Mouse (Mus musculus): ENCODE results near the gene Ddr2. TPM values are rescaled to one million over a fixed set of nuclear protein-coding genes. Genes with fewer than 3 reads are reported as not detected.

Ddr2 gene
- total and polyA plus RNA-seq, 2 experiments from 2014 or later = 8.2 to 9.7 TPM

- Histone ChIP-seq H3K4me2 (ENCODE audit: low read depth) (no peak overlapping the region), H3K9ac (no peak overlapping the region), H3K36me3 (ENCODE audit: insufficient read depth) (no peaks in the 10 kb centered on the region), H3K27ac (ENCODE audit: low read depth, low read length) (no peak overlapping the region), H3K27me3 (ENCODE audit: insufficient read depth, low read length) (no peaks in the 10 kb centered on the region), H3K9me3 (ENCODE audit: low read length) (no peaks in the 10 kb centered on the region), H3K4me3 (ENCODE audit: low read depth, low read length) (no peak overlapping the region), H3K4me1 (ENCODE audit: insufficient read depth) (no peaks in the 10 kb centered on the region)
- DNase-seq (no peak), ATAC-seq (no peak)
- no peak for TF ChIP-seq CTCF (IDR thresholded peaks at IDR 0.05; ENCODE audit: low read depth)
- WGBS = 95% methylated on average over 7 of the region's 7 CpGs
These were observed 23.9 kb downstream of the Ddr2 start for GRCm38 (mm10) chr1:170086631-170087030.

GRCm38 (mm10) chr1:170084151-170084796 lies 26.3 kb downstream of the Ddr2 start:
- Histone ChIP-seq H3K27ac (ENCODE audit: low read depth, low read length) (no peak overlapping the region), H3K4me2 (ENCODE audit: low read depth) (no peak overlapping the region), H3K4me1 (ENCODE audit: insufficient read depth) (no peaks in the 10 kb centered on the region), H3K4me3 (ENCODE audit: low read depth, low read length) (no peak overlapping the region), H3K9ac (no peak overlapping the region), H3K36me3 (ENCODE audit: insufficient read depth) (no peaks in the 10 kb centered on the region), H3K27me3 (ENCODE audit: insufficient read depth, low read length) (no peaks in the 10 kb centered on the region), H3K9me3 (ENCODE audit: low read length) (no peaks in the 10 kb centered on the region)
- no peak for TF ChIP-seq CTCF (IDR thresholded peaks at IDR 0.05; ENCODE audit: low read depth)
- ATAC-seq (no peak), DNase-seq (no peak)
- WGBS = 90% methylated on average over 12 of the region's 12 CpGs

- Histone ChIP-seq H3K27me3 (ENCODE audit: insufficient read depth, low read length) (no peaks in the 10 kb centered on the region), H3K27ac (ENCODE audit: low read depth, low read length) (no peak overlapping the region), H3K4me2 (ENCODE audit: low read depth) (no peak overlapping the region), H3K4me1 (ENCODE audit: insufficient read depth) (no peaks in the 10 kb centered on the region), H3K9me3 (ENCODE audit: low read length) (no peaks in the 10 kb centered on the region), H3K9ac (no peak overlapping the region), H3K36me3 (ENCODE audit: insufficient read depth) (no peaks in the 10 kb centered on the region), H3K4me3 (ENCODE audit: low read depth, low read length) (no peak overlapping the region)
- no peak for TF ChIP-seq CTCF (IDR thresholded peaks at IDR 0.05; ENCODE audit: low read depth)
- DNase-seq = no peak
- ATAC-seq = no peak
- WGBS = 59% methylated on average over 1 of the region's 1 CpGs
These were observed 29.7 kb downstream of the Ddr2 start for GRCm38 (mm10) chr1:170080907-170081306.

- Histone ChIP-seq H3K4me3 (ENCODE audit: low read depth, low read length) (no peak overlapping the region), H3K4me2 (ENCODE audit: low read depth) (no peak overlapping the region), H3K4me1 (ENCODE audit: insufficient read depth) (no peaks in the 10 kb centered on the region), H3K9me3 (ENCODE audit: low read length) (no peaks in the 10 kb centered on the region), H3K9ac (no peak overlapping the region), H3K27ac (ENCODE audit: low read depth, low read length) (no peak overlapping the region), H3K27me3 (ENCODE audit: insufficient read depth, low read length) (no peaks in the 10 kb centered on the region), H3K36me3 (ENCODE audit: insufficient read depth) (no peaks in the 10 kb centered on the region)
- 77% methylated on average over 2 of the region's 2 CpGs for WGBS
- ATAC-seq (no peak), DNase-seq (no peak)
- TF ChIP-seq CTCF (IDR thresholded peaks at IDR 0.05; ENCODE audit: low read depth) = no peak
These were observed 31.1 kb downstream of the Ddr2 start for GRCm38 (mm10) chr1:170079465-170079864.

GRCm38 (mm10) chr1:170076339-170076738 lies 34.2 kb downstream of the Ddr2 start:
- no peaks in the 10 kb centered on the region for H3K9me3 ChIP-seq (ENCODE audit: low read length)
- H3K4me1 ChIP-seq (ENCODE audit: insufficient read depth) = no peaks in the 10 kb centered on the region
- no peak for DNase-seq
- ATAC-seq = no peak
- H3K36me3 ChIP-seq (ENCODE audit: insufficient read depth) = no peaks in the 10 kb centered on the region
- H3K4me3 ChIP-seq (ENCODE audit: low read depth, low read length) = no peak overlapping the region
- H3K27me3 ChIP-seq (ENCODE audit: insufficient read depth, low read length) = no peaks in the 10 kb centered on the region
- 88% methylated on average over 5 of the region's 5 CpGs for WGBS
- no peak for TF ChIP-seq CTCF (IDR thresholded peaks at IDR 0.05; ENCODE audit: low read depth)
- H3K4me2 ChIP-seq (ENCODE audit: low read depth) = no peak overlapping the region
- no peak overlapping the region for H3K9ac ChIP-seq
- no peak overlapping the region for H3K27ac ChIP-seq (ENCODE audit: low read depth, low read length)

- H3K4me3 ChIP-seq (ENCODE audit: low read depth, low read length) = no peak overlapping the region
- H3K27me3 ChIP-seq (ENCODE audit: insufficient read depth, low read length) = no peaks in the 10 kb centered on the region
- no peaks in the 10 kb centered on the region for H3K9me3 ChIP-seq (ENCODE audit: low read length)
- H3K4me2 ChIP-seq (ENCODE audit: low read depth) = no peak overlapping the region
- no peak for DNase-seq
- H3K36me3 ChIP-seq (ENCODE audit: insufficient read depth) = no peaks in the 10 kb centered on the region
- no peak for TF ChIP-seq CTCF (IDR thresholded peaks at IDR 0.05; ENCODE audit: low read depth)
- H3K4me1 ChIP-seq (ENCODE audit: insufficient read depth) = no peaks in the 10 kb centered on the region
- no peak overlapping the region for H3K9ac ChIP-seq
- 89% methylated on average over 8 of the region's 8 CpGs for WGBS
- H3K27ac ChIP-seq (ENCODE audit: low read depth, low read length) = no peak overlapping the region
- no peak for ATAC-seq
These were observed 36.8 kb downstream of the Ddr2 start for GRCm38 (mm10) chr1:170073768-170074167.

GRCm38 (mm10) chr1:170069143-170069542 lies 41.4 kb downstream of the Ddr2 start:
- Histone ChIP-seq H3K36me3 (ENCODE audit: insufficient read depth) (no peaks in the 10 kb centered on the region), H3K9ac (no peak overlapping the region), H3K9me3 (ENCODE audit: low read length) (no peaks in the 10 kb centered on the region), H3K4me2 (ENCODE audit: low read depth) (no peak overlapping the region), H3K27ac (ENCODE audit: low read depth, low read length) (no peak overlapping the region), H3K27me3 (ENCODE audit: insufficient read depth, low read length) (no peaks in the 10 kb centered on the region), H3K4me1 (ENCODE audit: insufficient read depth) (no peaks in the 10 kb centered on the region), H3K4me3 (ENCODE audit: low read depth, low read length) (no peak overlapping the region)
- ATAC-seq (no peak), DNase-seq (no peak)
- 94% methylated on average over 5 of the region's 5 CpGs for WGBS
- TF ChIP-seq CTCF (IDR thresholded peaks at IDR 0.05; ENCODE audit: low read depth) = no peak

All from forebrain, postnatal 0 days (tissue).